Mouse (Mus musculus) retina, postnatal 7 days (tissue): Measurements from ENCODE around the gene Olfr808.

Experiments used
- DNase-seq: peaks from one replicate; pipeline ENCODE4 v3.0.0-alpha.2; 2012; ENCODE audit warnings: low read depth, low spot score

The Olfr808 gene

DNA sequence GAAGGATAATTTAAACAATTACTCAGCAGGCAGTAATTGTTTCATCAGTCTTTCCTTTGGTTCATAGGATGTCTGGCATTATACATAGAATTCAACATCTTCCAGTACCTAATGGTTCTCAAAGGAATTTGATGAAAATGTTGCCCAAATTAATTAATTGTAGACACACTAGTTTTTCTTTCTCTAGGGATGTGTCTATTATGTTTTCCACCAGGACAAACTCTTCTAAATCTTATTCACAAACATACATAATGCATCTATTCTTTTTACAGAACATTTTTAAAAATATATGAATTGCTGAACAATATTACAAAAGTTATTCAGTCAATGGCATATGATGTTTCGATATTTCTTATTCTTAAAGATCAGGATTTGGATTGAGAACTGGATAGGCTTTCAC lies at the start of gene Olfr808:
Olfr808 (plus strand) TSS at position 301 of the 400 bp plus-strand sequence.
- DNase-seq = no peak

DNA sequence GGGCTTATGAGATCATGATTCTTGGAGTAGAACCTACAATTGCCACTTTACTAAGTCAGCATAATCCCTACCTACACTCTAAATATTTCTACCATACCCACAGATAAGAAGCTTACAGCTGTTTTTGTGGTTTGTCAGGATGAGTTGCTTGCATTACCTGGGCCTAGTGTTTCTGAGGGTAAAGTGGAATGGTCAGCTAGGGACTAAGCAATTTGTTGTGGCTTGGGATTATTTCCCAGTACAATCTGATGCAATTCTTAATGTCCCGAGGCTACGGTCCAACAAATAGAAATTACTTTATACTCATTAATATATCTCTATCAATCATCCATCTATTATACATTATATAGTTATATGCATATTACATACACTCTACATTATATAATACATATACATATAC lies 36.0 kb upstream of the Olfr808 start, which contains the start of gene Olfr805:
Olfr805 (minus strand) TSS at position 101 of the 400 bp plus-strand sequence.
- DNase-seq = no peak

DNA sequence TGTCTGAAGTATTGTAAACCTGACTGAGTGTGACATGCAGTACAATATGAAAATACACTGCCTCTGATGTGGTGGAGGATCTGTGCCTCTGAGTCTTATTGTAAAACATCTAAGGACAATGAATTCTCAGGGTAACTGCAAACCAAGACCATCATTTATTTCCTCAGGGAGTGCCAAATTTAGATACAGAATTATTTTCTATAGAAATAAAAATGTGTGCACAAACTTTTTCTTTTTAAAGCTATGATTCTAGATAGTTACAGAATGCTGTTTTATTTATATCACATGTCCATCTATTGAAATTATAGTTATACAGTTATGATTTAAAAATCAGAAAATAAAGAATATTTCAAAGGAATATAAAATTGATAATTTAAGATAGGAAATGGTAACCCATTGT lies 23.5 kb upstream of the Olfr808 start, which contains the start of gene Olfr806:
Olfr806 (minus strand) TSS at position 101 of the 400 bp plus-strand sequence.
- DNase-seq = no peak

DNA sequence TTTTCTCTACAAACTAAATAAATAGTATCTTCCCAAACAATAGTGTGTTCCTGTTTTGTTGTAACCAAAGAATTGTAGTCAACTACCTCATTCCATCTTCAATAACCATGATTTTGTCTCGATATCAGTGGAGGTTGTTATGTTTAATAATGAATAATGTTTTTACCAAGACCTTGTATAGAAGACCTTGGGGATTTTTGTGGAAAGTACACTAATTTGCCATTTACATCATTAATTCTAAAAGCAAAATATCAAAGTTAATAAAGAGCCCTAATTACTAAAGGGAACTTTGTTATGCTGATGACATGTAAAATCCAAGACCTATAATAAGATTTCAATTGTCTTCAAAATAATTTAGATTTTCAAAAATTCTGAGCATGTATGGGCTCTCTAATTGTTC lies 7.6 kb upstream of the Olfr808 start, which contains the start of gene Olfr807:
Olfr807 (minus strand) TSS at position 101 of the 400 bp plus-strand sequence.
- DNase-seq = no peak

DNA sequence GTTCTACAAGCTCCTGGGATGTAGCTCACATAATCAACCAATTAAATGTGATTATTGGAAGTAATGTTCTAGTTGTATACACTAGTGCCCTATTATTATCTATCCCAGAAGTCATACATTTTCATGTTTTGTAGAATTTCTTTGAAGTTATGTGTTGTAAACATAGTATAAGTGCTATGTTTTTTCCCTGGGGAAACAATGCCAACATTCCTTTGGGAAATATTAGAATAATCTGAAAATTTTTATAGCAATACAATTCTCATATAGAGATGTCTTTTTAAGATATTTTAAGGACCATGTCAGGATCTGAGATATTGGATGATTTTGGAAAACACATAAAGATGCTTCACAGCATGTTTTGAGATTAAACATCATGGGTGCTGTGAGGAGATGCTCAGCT lies 9.1 kb downstream of the Olfr808 start, which contains the start of gene Olfr809:
Olfr809 (plus strand) TSS at position 301 of the 400 bp plus-strand sequence.
- DNase-seq = no peak

DNA sequence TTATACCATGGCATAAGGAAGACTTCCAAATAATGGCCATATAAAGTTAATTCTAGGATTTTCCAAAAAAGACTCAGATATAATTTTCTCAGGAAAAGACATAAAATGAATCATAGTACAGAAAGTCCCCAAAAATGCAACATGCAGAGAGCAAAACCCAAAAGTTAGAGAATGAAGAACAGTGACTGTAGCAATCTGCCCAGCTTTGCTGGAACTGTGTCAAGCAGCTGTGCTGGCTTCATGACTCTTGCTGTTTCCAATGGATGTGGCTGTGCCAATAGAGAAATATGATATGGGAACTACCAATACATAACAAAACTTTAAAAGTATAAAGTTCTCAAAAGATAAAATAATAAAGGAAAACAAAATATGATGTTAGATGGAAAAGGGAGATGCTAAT lies 12.8 kb downstream of the Olfr808 start:
- no peak for DNase-seq

DNA sequence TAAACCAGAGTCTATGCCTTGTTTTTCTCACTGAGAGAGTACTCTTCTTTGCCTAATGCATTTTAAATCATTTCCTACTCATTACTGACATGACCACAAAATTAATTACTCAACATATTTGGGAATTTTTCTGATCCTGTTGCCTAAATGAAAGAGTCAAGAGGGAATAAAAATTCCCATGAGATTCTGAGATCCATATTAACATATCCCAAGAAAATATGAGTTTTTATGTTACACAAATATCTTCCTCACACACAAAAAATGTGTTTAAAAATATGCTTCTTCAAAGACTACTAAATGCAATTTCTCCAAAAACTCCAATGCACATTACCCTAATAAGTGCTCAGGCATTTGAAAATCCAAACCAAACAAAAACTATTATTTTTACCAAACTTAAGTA lies 29.5 kb downstream of the Olfr808 start, which contains the start of gene Olfr810:
Olfr810 (minus strand) TSS at position 101 of the 400 bp plus-strand sequence.
- no peak for DNase-seq

DNA sequence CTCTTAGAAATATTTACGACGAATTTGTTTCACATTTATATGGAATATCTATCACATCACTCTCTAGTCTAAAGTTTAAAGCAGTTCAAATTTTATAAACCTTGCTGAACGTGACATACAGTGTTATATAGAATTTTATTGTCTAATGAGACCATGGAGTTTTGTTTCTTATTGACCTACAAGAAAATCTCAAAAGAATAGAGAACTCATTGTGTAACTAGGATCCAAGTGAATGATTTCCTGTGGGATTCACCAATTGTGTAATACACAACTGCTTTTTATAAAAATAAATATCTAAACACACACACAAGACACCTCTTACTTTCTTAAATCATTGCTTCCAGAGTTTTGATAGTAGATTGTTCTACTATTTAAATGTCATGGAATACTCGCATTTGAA lies 39.0 kb downstream of the Olfr808 start, which contains the start of gene Olfr811:
Olfr811 (minus strand) TSS at position 101 of the 400 bp plus-strand sequence.
- DNase-seq = no peak
